Mouse (Mus musculus) thymus, adult 2 months (tissue): ENCODE data around the gene Trim71.

ENCODE experiments used
- CTCF ChIP-seq: fragments of 200-500 bp; IDR thresholded peaks from 2 replicates; pipeline ENCODE4 v1.5.1; 2012; ENCODE audit warnings: mild to moderate bottlenecking, control low read depth, low read length, moderate library complexity, borderline replicate concordance; ENCODE audit not compliant: control insufficient read depth, poor library complexity, insufficient read depth; ENCODE audit errors: extremely low read depth
- POLR2A ChIP-seq: fragments of 200-500 bp; IDR thresholded peaks from 2 replicates; pipeline ENCODE4 v1.6.1; 2012; ENCODE audit warnings: mild to moderate bottlenecking, low read length, control low read depth, moderate library complexity; ENCODE audit not compliant: control insufficient read depth, poor library complexity, insufficient read depth; ENCODE audit errors: extremely low read depth

DNA sequence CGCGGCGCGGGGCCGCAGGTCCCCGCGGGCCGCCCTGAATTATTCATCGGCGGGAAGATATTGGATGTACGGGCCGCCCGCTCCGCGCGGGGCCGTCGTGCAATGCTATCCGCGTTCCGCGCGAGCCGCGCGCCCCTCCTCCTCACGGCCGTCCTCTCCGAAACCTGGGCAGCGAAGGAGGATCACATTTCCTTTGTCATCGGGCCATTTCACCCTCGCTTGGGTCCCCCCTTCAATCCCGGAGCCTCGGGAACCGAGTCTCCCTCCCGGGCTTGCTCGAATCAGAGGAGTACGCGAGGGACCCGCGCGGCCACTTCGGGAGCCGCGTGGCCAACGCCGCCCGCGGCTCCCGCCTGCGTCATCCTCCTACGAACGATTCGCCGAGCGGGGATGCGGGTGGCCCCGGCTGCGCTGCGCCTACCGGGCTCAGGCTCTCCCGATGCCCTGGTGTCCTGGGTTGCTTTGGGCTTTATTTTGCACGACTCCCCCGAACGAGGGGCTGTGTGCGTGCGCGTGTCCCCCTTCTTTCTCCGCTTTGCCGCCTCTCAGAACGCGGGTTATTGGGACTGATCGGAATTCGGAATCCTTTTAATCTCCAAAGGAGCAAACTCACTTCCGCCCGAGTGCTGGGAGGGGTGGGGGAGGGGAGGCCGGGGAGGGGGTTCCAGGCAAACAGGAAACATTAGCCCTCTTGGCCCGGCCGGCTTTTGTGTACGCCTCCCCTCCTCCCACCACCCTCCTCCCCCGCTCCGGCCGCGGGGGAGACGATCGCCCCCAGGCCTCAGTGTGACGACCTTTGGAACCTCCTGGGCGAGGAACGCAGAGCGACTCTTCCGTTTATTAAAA lies at the start of gene Trim71:
- TF ChIP-seq CTCF (no peak), POLR2A (no peak)
